Mouse (Mus musculus): Measurements from ENCODE around the gene Cct8l1.

Cct8l1 gene

GRCm38 (mm10) chr5:25515767-25516166, at the start of gene Cct8l1:
Gene Cct8l1 (plus strand): TSS chr5:25516067.
- CTCF ChIA-PET = interaction anchor here (0.8 kb wide), 1 partner anchor 12 kb away, joined by 3 read pairs; no protein-coding TSS in a partner anchor

GRCm38 (mm10) chr5:25472070-25472469, 43.8 kb upstream of the Cct8l1 start:
- CTCF ChIA-PET = no interaction called here

GRCm38 (mm10) chr5:25475789-25476188, 40.1 kb upstream of the Cct8l1 start:
- CTCF ChIA-PET = no interaction called here

GRCm38 (mm10) chr5:25478863-25479262, 37.0 kb upstream of the Cct8l1 start:
- CTCF ChIA-PET = interaction anchor here (1.1 kb wide), 1 partner anchor 12 kb away, joined by 3 read pairs; no protein-coding TSS in a partner anchor

- CTCF ChIA-PET = no interaction called here
These were observed 19.2 kb upstream of the Cct8l1 start for GRCm38 (mm10) chr5:25496652-25497051.

GRCm38 (mm10) chr5:25497369-25497719, 18.5 kb upstream of the Cct8l1 start:
- CTCF ChIA-PET = interaction anchor here (0.6 kb wide), 1 partner anchor 31 kb away, joined by 3 read pairs; no protein-coding TSS in a partner anchor

GRCm38 (mm10) chr5:25497720-25498345, 18.0 kb upstream of the Cct8l1 start:
- CTCF ChIA-PET = interaction anchor here (0.6 to 0.8 kb wide), 2 partner anchors 30 to 33 kb away, joined by 3 to 5 read pairs; no protein-coding TSS in a partner anchor

GRCm38 (mm10) chr5:25498346-25498820, 17.5 kb upstream of the Cct8l1 start, which contains the start of gene Kmt2c:
Gene Kmt2c (minus strand): TSS chr5:25498783.
- CTCF ChIA-PET = interaction anchor here (0.8 kb wide), 1 partner anchor 33 kb away, joined by 5 read pairs; no protein-coding TSS in a partner anchor

- CTCF ChIA-PET = no interaction called here
These were observed 16.9 kb upstream of the Cct8l1 start for GRCm38 (mm10) chr5:25498821-25499422.

GRCm38 (mm10) chr5:25499423-25500398, 16.2 kb upstream of the Cct8l1 start:
- CTCF ChIA-PET = interaction anchor here (0.6 to 1.1 kb wide), 2 partner anchors 30 to 40 kb away, joined by 4 read pairs; no protein-coding TSS in a partner anchor

- CTCF ChIA-PET = interaction anchor here (0.5 to 1.1 kb wide), 3 partner anchors 27 to 34 kb away, joined by 3 to 5 read pairs (median 4); no protein-coding TSS in a partner anchor
These were observed 15.2 kb upstream of the Cct8l1 start for GRCm38 (mm10) chr5:25500686-25501085.

GRCm38 (mm10) chr5:25506041-25506440, 9.8 kb upstream of the Cct8l1 start:
- CTCF ChIA-PET = no interaction called here

- CTCF ChIA-PET = interaction anchor here (0.8 kb wide), 1 partner anchor 13 kb away, joined by 3 read pairs; no protein-coding TSS in a partner anchor
These were observed 531 bp downstream of the Cct8l1 start for GRCm38 (mm10) chr5:25516301-25516895.

- CTCF ChIA-PET = no interaction called here
These were observed 1.7 kb downstream of the Cct8l1 start for GRCm38 (mm10) chr5:25517550-25517949.

- CTCF ChIA-PET = interaction anchor here (0.6 kb wide), 1 partner anchor 21 kb away, joined by 3 read pairs; no protein-coding TSS in a partner anchor
These were observed 4.0 kb downstream of the Cct8l1 start for GRCm38 (mm10) chr5:25519820-25520219.

- CTCF ChIA-PET = interaction anchor here (0.6 kb wide), 1 partner anchor 99 kb away, joined by 6 read pairs; no protein-coding TSS in a partner anchor
These were observed 5.6 kb downstream of the Cct8l1 start for GRCm38 (mm10) chr5:25521461-25521860.

- CTCF ChIA-PET = no interaction called here
These were observed 10.2 kb downstream of the Cct8l1 start for GRCm38 (mm10) chr5:25526116-25526515.

- CTCF ChIA-PET = no interaction called here
These were observed 11.1 kb downstream of the Cct8l1 start for GRCm38 (mm10) chr5:25526926-25527325.

- CTCF ChIA-PET = interaction anchor here (0.6 kb wide), 2 partner anchors 27 to 30 kb away, joined by 3 read pairs; no protein-coding TSS in a partner anchor
These were observed 12.1 kb downstream of the Cct8l1 start for GRCm38 (mm10) chr5:25527971-25528370.

- CTCF ChIA-PET = no interaction called here
These were observed 13.1 kb downstream of the Cct8l1 start for GRCm38 (mm10) chr5:25528851-25529528.
